ENCODE assay signal across 9 mouse cellular contexts in the genomic region with DNA sequence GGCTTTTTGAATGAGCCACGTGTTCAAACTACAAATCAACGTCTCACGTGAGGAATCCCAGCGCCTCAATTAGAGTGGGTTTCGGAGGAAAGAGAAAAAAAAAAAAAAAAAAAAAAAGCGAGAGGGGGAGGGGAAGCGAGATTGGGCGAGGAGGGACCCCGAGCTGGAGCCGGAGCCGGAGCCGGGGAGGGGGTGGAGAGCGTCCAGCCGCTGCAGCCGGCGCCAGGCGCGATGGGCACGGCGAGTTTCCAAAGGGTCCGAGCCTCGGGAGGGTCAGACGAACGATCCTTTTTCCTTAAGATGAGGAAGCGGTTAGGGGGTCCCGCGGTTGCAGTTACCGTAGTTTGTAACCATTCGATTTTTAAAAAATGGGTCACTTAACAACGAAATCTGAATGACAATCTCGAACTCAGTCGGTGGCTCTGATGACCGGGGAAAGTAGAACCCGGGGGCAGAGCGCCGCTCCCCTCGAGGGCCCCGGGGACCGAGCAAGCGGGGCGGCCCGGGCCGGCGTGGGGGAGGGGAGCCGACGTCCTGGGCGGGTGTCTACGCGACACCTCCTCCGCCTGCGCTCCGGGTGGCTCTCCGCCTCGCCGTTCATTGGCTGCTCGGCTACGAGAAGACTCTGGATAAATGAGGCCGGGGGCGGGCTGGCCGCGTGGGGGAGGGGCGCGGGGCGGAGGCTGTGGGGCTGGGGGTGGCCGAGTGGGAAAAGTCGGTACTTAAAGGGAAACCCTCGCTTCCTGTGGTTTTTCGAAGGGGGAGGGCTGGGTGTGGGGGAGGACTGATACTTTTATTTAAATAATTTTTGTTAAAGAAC. TPM values are rescaled to one million over a fixed set of nuclear protein-coding genes. Genes with fewer than 3 reads are reported as not detected.
A peak's percentile ranks its signal among the peaks of the same experiment; 100 is the strongest.
DNase-seq lines count a peak whose midpoint lies in the region; ATAC-seq and TF ChIP-seq lines count a peak whose summit lies in the region.
"Had no signal": no experiment of that assay in that cellular context is flagged by ENCODE, and none has a peak within 500 bp of the region (broad histone marks: within the 10 kb centered on the region; RNA-seq: fewer than 3 reads in every experiment).

Gene Igf2bp3, minus strand, starts transcription at position 30 of the 820 bp plus-strand sequence.

- peak within 1 kb of the TSS; percentile 84 for H3K4me2 ChIP-seq in embryonic facial prominence, embryonic 15.5 days (replicated peaks)
- H3K4me2 ChIP-seq in hindbrain, embryonic 15.5 days: peak within 1 kb of the TSS; percentile 90
- peak within 1 kb of the TSS; percentile 86 for H3K4me2 ChIP-seq in lung, postnatal 0 days (replicated peaks; ENCODE audit: low read depth, low read length)

- peaks cover 12% of the 10 kb centered on the region for H3K27me3 ChIP-seq in erythroblast, embryonic 14.5 days (ENCODE audit: control insufficient read depth)
- H3K27me3 ChIP-seq in embryonic facial prominence, embryonic 15.5 days: no peaks in the 10 kb centered on the region
- peaks cover 4% of the 10 kb centered on the region; the same call in 1 of the 2 replicates for H3K27me3 ChIP-seq in hindbrain, embryonic 15.5 days
- peaks cover 4% of the 10 kb centered on the region; the same call in 1 of the 2 replicates for H3K27me3 ChIP-seq in lung, postnatal 0 days (replicated peaks; ENCODE audit: insufficient read depth, low read length)

- TF ChIP-seq CTCF in lung, postnatal 0 days (IDR thresholded peaks at IDR 0.05): no peak

- no peaks in the 10 kb centered on the region for H3K9me3 ChIP-seq in erythroblast, embryonic 14.5 days (ENCODE audit: control insufficient read depth, low read length)
- no peaks in the 10 kb centered on the region for H3K9me3 ChIP-seq in embryonic facial prominence, embryonic 15.5 days (replicated peaks)
- H3K9me3 ChIP-seq in hindbrain, embryonic 15.5 days: no peaks in the 10 kb centered on the region
- H3K9me3 ChIP-seq in lung, postnatal 0 days (ENCODE audit: low read length): no peaks in the 10 kb centered on the region

- peak within 1 kb of the TSS; percentile 68 for H3K4me3 ChIP-seq in erythroblast, embryonic 14.5 days (replicated peaks)
- H3K4me3 ChIP-seq in embryonic facial prominence, embryonic 15.5 days (replicated peaks): peak within 1 kb of the TSS; percentile 88
- H3K4me3 ChIP-seq in hindbrain, embryonic 15.5 days: peak within 1 kb of the TSS; percentile 84
- H3K4me3 ChIP-seq in lung, postnatal 0 days (ENCODE audit: low read depth, low read length): peak within 1 kb of the TSS; percentile 84

- no peaks in the 10 kb centered on the region for H3K36me3 ChIP-seq in erythroblast, embryonic 14.5 days (ENCODE audit: control insufficient read depth)
- no peaks in the 10 kb centered on the region for H3K36me3 ChIP-seq in embryonic facial prominence, embryonic 15.5 days
- H3K36me3 ChIP-seq in hindbrain, embryonic 15.5 days: no peaks in the 10 kb centered on the region
- no peaks in the 10 kb centered on the region for H3K36me3 ChIP-seq in lung, postnatal 0 days (ENCODE audit: insufficient read depth, low read length)

- WGBS in embryonic facial prominence, embryonic 15.5 days: 0% methylated on average over 66 of the region's 68 CpGs
- under 1% methylated on average over 67 of the region's 68 CpGs for WGBS in hindbrain, embryonic 15.5 days
- WGBS in lung, postnatal 0 days: under 1% methylated on average over 60 of the region's 68 CpGs

- no peak for TF ChIP-seq EP300 in lung, postnatal 0 days (IDR thresholded peaks at IDR 0.05)

- DNase-seq in Muller cell, postnatal 12 days (ENCODE audit: inconsistent ontology term): peak; percentile 76
- peak; percentile 95 for DNase-seq in lung, postnatal 0 days (ENCODE audit: low spot score)
- DNase-seq in spleen, postnatal 4 days (ENCODE audit: low spot score in 2 of 2): peak; percentile 91 to 96
- DNase-seq in layer of hippocampus, adult 11-12 months (ENCODE audit: low spot score): no peak

- peak within 1 kb of the TSS; percentile 81 for H3K9ac ChIP-seq in embryonic facial prominence, embryonic 15.5 days
- peak within 1 kb of the TSS; percentile 81 for H3K9ac ChIP-seq in hindbrain, embryonic 15.5 days
- peak within 1 kb of the TSS; percentile 80 for H3K9ac ChIP-seq in lung, postnatal 0 days (replicated peaks; ENCODE audit: low read depth)

- no peak for ATAC-seq in erythroblast, adult 5-6 weeks (replicated peaks; ENCODE audit: low FRiP score, poor library complexity, severe bottlenecking)
- peak; percentile 86 for ATAC-seq in embryonic facial prominence, embryonic 15.5 days (ENCODE audit: insufficient number of reproducible peaks, low FRiP score, low TSS enrichment, low read depth)
- ATAC-seq in hindbrain, embryonic 15.5 days (ENCODE audit: low FRiP score, low read depth): peak; percentile 81
- peak; percentile 77 for ATAC-seq in lung, postnatal 0 days
- ATAC-seq: Patski had no signal

- H3K27ac ChIP-seq in embryonic facial prominence, embryonic 15.5 days (replicated peaks): peak within 1 kb of the TSS; percentile 98
- peak within 1 kb of the TSS; percentile 90 for H3K27ac ChIP-seq in hindbrain, embryonic 15.5 days (replicated peaks)
- peak within 1 kb of the TSS; percentile 92 for H3K27ac ChIP-seq in lung, postnatal 0 days (ENCODE audit: low read length)

- peaks cover 41% of the 10 kb centered on the region for H3K4me1 ChIP-seq in erythroblast, embryonic 14.5 days (ENCODE audit: control insufficient read depth)
- H3K4me1 ChIP-seq in embryonic facial prominence, embryonic 15.5 days: peaks cover 37% of the 10 kb centered on the region
- H3K4me1 ChIP-seq in hindbrain, embryonic 15.5 days (replicated peaks): peaks cover 45% of the 10 kb centered on the region
- H3K4me1 ChIP-seq in lung, postnatal 0 days (ENCODE audit: insufficient read depth, low read depth, low read length): peaks cover 6% of the 10 kb centered on the region; the same call in 1 of the 2 replicates

RNA-seq across cellular contexts. Expression of gene Igf2bp3, which starts in this region (rescaled TPM):
- polyA plus RNA-seq in erythroblast, embryonic 14.5 days (2012): 0.48 and 0.58 TPM in 2 replicates
- not detected in 2 replicates for total RNA-seq in erythroblast, adult 5-6 weeks (2015; ENCODE audit: low replicate concordance)
- total RNA-seq in erythroblast, adult 5-6 weeks (2017; ENCODE audit: low replicate concordance): not detected in 2 replicates
- polyA plus RNA-seq in embryonic facial prominence, embryonic 15.5 days (2015; fragmentation: Nextera tagmentation; extraction: Ambion mirVana): 46.1 and 48.8 TPM in 2 replicates
- polyA plus RNA-seq in hindbrain, embryonic 15.5 days (2015; fragmentation: Nextera tagmentation; extraction: Ambion mirVana): 23.3 and 24.9 TPM in 2 replicates
- polyA plus RNA-seq in lung, postnatal 0 days (2015; fragmentation: Nextera tagmentation; extraction: Ambion mirVana): 20.8 and 23.7 TPM in 2 replicates

Comparison
In these comparisons a context has a peak if more than half of its experiments do, and no peak if none do; other contexts are left out.
1. RNA of gene Igf2bp3 (polyA plus RNA-seq): 46.1 to 48.8 TPM in embryonic facial prominence, embryonic 15.5 days, 23.3 to 24.9 TPM in hindbrain, embryonic 15.5 days and 20.8 to 23.7 TPM in lung, postnatal 0 days; 0.48 to 0.58 TPM in erythroblast, embryonic 14.5 days; every median in the first group is over 10 times any median in the second.
2. Peak in every context shown above with its lines, with median percentiles within 50 percentile points of each other: H3K4me3 ChIP-seq, H3K27ac ChIP-seq, H3K4me2 ChIP-seq and H3K9ac ChIP-seq.